Mouse (Mus musculus) MEL (cell line): ENCODE data around the gene Magi2.

ENCODE experiments used
- CHD1 ChIP-seq: IDR thresholded peaks from 2 replicates; pipeline ENCODE4 v1.6.1; 2012; ENCODE audit warnings: low read depth, mild to moderate bottlenecking, inconsistent platforms, low read length, improper control_type of control experiment
- CTCF ChIP-seq, 3 experiments: IDR thresholded peaks in 2 of 3; conservative IDR thresholded peaks in 1 of 3; 2 replicates each; pipeline ENCODE4 v1.5.1; 2011 to 2012; ENCODE audit warnings: low read length in 3 of 3, low read depth in 2 of 3, mild to moderate bottlenecking in 2 of 3, improper control_type of control experiment in 1 of 3, inconsistent platforms in 1 of 3, mixed read lengths in 1 of 3, moderate library complexity in 1 of 3; ENCODE audit not compliant: control insufficient read depth in 1 of 3, insufficient read depth in 1 of 3, poor library complexity in 1 of 3, severe bottlenecking in 1 of 3
- EP300 ChIP-seq, 2 experiments: IDR thresholded peaks; 2 replicates each; pipeline ENCODE4 v1.6.1; 2011; ENCODE audit warnings: improper control_type of control experiment in 2 of 2, low read length in 2 of 2, low read depth in 1 of 2, mild to moderate bottlenecking in 1 of 2
- GABPA ChIP-seq: IDR thresholded peaks from 2 replicates; pipeline ENCODE4 v1.6.1; 2012; ENCODE audit warnings: low read depth, mild to moderate bottlenecking, inconsistent platforms, low read length, improper control_type of control experiment, moderate library complexity
- MAFK ChIP-seq: IDR thresholded peaks from 2 replicates; pipeline ENCODE4 v1.6.1; 2011; ENCODE audit warnings: low read depth, mild to moderate bottlenecking, low read length, improper control_type of control experiment, borderline replicate concordance
- MAX ChIP-seq: IDR thresholded peaks from 2 replicates; pipeline ENCODE4 v1.6.1; 2011; ENCODE audit warnings: low read length, improper control_type of control experiment
- MXI1 ChIP-seq: IDR thresholded peaks from 2 replicates; pipeline ENCODE4 v1.6.1; 2011; ENCODE audit warnings: mild to moderate bottlenecking, low read depth, low read length, improper control_type of control experiment
- MYC ChIP-seq: IDR thresholded peaks from 2 replicates; pipeline ENCODE4 v1.6.1; 2011; ENCODE audit warnings: low read depth, mild to moderate bottlenecking, low read length, improper control_type of control experiment, moderate library complexity
- POLR2A ChIP-seq, 2 experiments: IDR thresholded peaks; 2 replicates each; pipeline ENCODE4 v1.6.1; 2011 to 2012; ENCODE audit warnings: low read length in 2 of 2, mild to moderate bottlenecking in 2 of 2, control low read depth in 1 of 2, improper control_type of control experiment in 1 of 2, low read depth in 1 of 2, moderate library complexity in 1 of 2; ENCODE audit not compliant: control insufficient read depth in 1 of 2, insufficient read depth in 1 of 2, poor library complexity in 1 of 2
- RCOR1 ChIP-seq: IDR thresholded peaks from 2 replicates; pipeline ENCODE4 v1.6.1; 2012; ENCODE audit warnings: low read depth, mild to moderate bottlenecking, inconsistent platforms, low read length, improper control_type of control experiment
- SMC3 ChIP-seq: IDR thresholded peaks from 2 replicates; pipeline ENCODE4 v1.6.1; 2011; ENCODE audit warnings: low read depth, low read length, improper control_type of control experiment
- USF1 ChIP-seq: IDR thresholded peaks from 2 replicates; pipeline ENCODE4 v1.6.1; 2014; ENCODE audit warnings: low read depth, mild to moderate bottlenecking, inconsistent platforms, low read length, improper control_type of control experiment, moderate library complexity
- ZMIZ1 ChIP-seq: IDR thresholded peaks from 2 replicates; pipeline ENCODE4 v1.6.1; 2012; ENCODE audit warnings: low read depth, mild to moderate bottlenecking, inconsistent platforms, low read length, improper control_type of control experiment, moderate library complexity
- ZNF384 ChIP-seq: IDR thresholded peaks from 2 replicates; pipeline ENCODE4 v1.6.1; 2012; ENCODE audit warnings: low read depth, mild to moderate bottlenecking, inconsistent platforms, low read length, improper control_type of control experiment

- TF ChIP-seq CHD1 (no peak), CTCF (IDR thresholded peaks at IDR 0.05 in 2 of 3, conservative IDR thresholded peaks at IDR 0.05 in 1 of 3; ENCODE audit: control insufficient read depth in 1 of 3, insufficient read depth in 1 of 3, low read depth in 2 of 3, low read length in 3 of 3, poor library complexity in 1 of 3, severe bottlenecking in 1 of 3) (no peak), MAFK (no peak), RCOR1 (no peak), POLR2A (IDR thresholded peaks at IDR 0.05; ENCODE audit: control insufficient read depth in 1 of 2, insufficient read depth in 1 of 2, low read depth in 1 of 2, low read length in 2 of 2, poor library complexity in 1 of 2) (no peak), GABPA (no peak), SMC3 (no peak), MYC (no peak), EP300 (IDR thresholded peaks at IDR 0.05; ENCODE audit: low read depth in 1 of 2, low read length in 2 of 2) (no peak), MAX (no peak), ZNF384 (no peak), ZMIZ1 (no peak), USF1 (no peak), MXI1 (no peak)
Measured at GRCm38 (mm10) chr5:20406626-20407025, 1179.8 kb downstream of the Magi2 start.
